Mouse (Mus musculus) cerebellum, adult 2 months (tissue): Measurements from ENCODE around the gene 4921524J17Rik.

ENCODE experiments used
- CTCF ChIP-seq: fragments of 200-500 bp; IDR thresholded peaks from 2 replicates; pipeline ENCODE4 v1.5.1; 2011; ENCODE audit warnings: low read depth, mild to moderate bottlenecking, control low read depth, low read length, moderate library complexity, borderline replicate concordance; ENCODE audit not compliant: insufficient read depth
- POLR2A ChIP-seq: fragments of 200-500 bp; IDR thresholded peaks from 2 replicates; pipeline ENCODE4 v1.6.1; 2011; ENCODE audit warnings: low read length, control low read depth, borderline replicate concordance; ENCODE audit not compliant: insufficient read depth

DNA sequence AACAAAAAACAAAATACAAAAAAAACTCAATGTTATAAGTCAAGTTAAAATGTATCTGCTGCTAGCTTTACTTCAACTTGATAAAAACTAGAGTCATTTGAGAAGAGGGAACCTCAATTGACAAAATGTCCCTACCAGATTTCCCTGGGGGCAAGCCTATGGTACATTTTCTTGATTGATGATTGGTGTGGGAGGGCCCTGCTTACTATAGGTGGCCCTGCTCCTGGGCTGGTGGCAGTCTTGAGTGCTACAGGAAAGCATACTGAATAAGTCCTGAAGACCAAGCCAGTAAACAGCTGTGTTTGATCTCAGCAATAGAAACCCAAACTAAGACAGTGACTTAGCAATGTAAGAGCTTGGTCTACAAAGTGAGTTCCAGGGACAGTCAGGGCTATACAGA lies 11.5 kb upstream of the 4921524J17Rik start:
- TF ChIP-seq CTCF (no peak), POLR2A (no peak)
